Mouse (Mus musculus) ES-Bruce4 (cell line): ENCODE data around the gene Pofut1.

Experiments
- EP300 ChIP-seq: IDR thresholded peaks from 2 replicates; pipeline ENCODE4 v1.6.1; 2011; ENCODE audit warnings: low read depth, low read length; ENCODE audit not compliant: insufficient read depth
- POLR2A ChIP-seq: IDR thresholded peaks from one replicate; pipeline ENCODE4 v1.8.1; 2011; ENCODE audit warnings: low read length; ENCODE audit not compliant: insufficient read depth

DNA sequence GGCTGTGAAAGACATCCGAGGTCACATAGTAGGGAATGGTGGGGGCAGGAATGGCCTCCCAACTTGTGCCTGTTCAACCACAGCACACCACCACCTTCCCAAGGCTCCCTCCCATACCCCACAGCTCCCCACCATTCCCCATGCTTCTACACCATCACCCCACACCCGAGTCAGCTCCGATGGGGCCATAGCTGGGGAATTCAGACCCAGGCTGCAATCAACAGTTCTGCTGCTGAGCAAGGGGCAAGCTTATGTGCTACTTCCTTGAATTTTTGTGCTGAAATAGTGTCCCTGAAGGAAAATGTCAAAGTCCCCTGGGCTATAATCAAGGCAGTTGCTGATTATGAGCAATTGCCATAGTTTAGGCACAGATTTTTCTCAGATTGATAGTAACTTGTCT lies 22.8 kb upstream of the Pofut1 start:
- TF ChIP-seq POLR2A (no peak), EP300 (no peak)
